Mouse (Mus musculus): ENCODE measurements around the gene Dynlt3. TPM values are rescaled to one million over a fixed set of nuclear protein-coding genes. Genes with fewer than 3 reads are reported as not detected.
"Not testable (repeated sequence)": the region's sequence is repeated elsewhere in the genome, so short reads cannot be mapped to it uniquely, and the experiment has no call there.

The Dynlt3 gene
- 100 to 1,000 TPM; 122 to 124 TPM for total RNA-seq (2021)

GRCm38 (mm10) chrX:9662391-9663111 lies at the start of gene Dynlt3:
Dynlt3 (minus strand) TSS chrX:9663003.
- peak; percentile 64 to 69 for DNase-seq

GRCm38 (mm10) chrX:9699815-9700214 lies 37.0 kb upstream of the Dynlt3 start:
- DNase-seq, result no peak

- DNase-seq, result no peak
These were observed 33.2 kb upstream of the Dynlt3 start for GRCm38 (mm10) chrX:9695997-9696396.

GRCm38 (mm10) chrX:9672040-9672439 lies 9.2 kb upstream of the Dynlt3 start:
- DNase-seq, result no peak

- no peak for DNase-seq
These were observed 8.6 kb upstream of the Dynlt3 start for GRCm38 (mm10) chrX:9671418-9671817.

- no peak for DNase-seq
These were observed 10.0 kb downstream of the Dynlt3 start for GRCm38 (mm10) chrX:9652806-9653205.

GRCm38 (mm10) chrX:9640594-9640993 lies 22.2 kb downstream of the Dynlt3 start:
- DNase-seq, result not testable (repeated sequence)

GRCm38 (mm10) chrX:9640126-9640525 lies 22.7 kb downstream of the Dynlt3 start:
- DNase-seq, result not testable (repeated sequence)

Other genes with a start within 250 kb of the Dynlt3 start
- under 1 TPM; 0.61 to 0.80 TPM for gene Cybb, start 175.2 kb downstream of the Dynlt3 start, total RNA-seq (2021)
- gene H2al1o, start 90.6 kb downstream of the Dynlt3 start, total RNA-seq (2021), result not detected
- not detected for gene Hypm, start 183.9 kb upstream of the Dynlt3 start, total RNA-seq (2021)
- not detected for gene H2al3, start 186.7 kb upstream of the Dynlt3 start, total RNA-seq (2021)
- gene Sytl5, start 222.6 kb upstream of the Dynlt3 start, total RNA-seq (2021), result 1 to 10 TPM; 5.2 to 5.4 TPM

All from layer of hippocampus, postnatal 36 days (tissue).